Mouse (Mus musculus) lung, postnatal 0 days (tissue): ENCODE data around the gene Gm27021. TPM values are rescaled to one million over a fixed set of nuclear protein-coding genes. Genes with fewer than 3 reads are reported as not detected.

ENCODE experiments used
- ATAC-seq: fragments of 200-750 bp; cut with Nextera tagmentation; 2 replicates; pipeline ENCODE4 v1.8.0; 2017; ENCODE audit warnings: moderate library complexity
- DNase-seq: peaks from one replicate; pipeline ENCODE4 v3.0.0-alpha.2; 2016; ENCODE audit warnings: low spot score
- H3K27ac ChIP-seq: fragments of 300-500 bp; sonication (generic); 2 replicates; pipeline ENCODE4 v1.5.1; 2014; ENCODE audit warnings: antibody characterized with exemption, mild to moderate bottlenecking, low read length, mixed read lengths
- H3K27me3 ChIP-seq: fragments of 300-500 bp; sonication (generic); replicated peaks from 2 replicates; pipeline ENCODE4 v1.6.1; 2014; ENCODE audit warnings: low read length, mixed read lengths; ENCODE audit not compliant: insufficient read depth
- H3K36me3 ChIP-seq: fragments of 300-500 bp; sonication (generic); 2 replicates; pipeline ENCODE4 v1.6.1; 2014; ENCODE audit warnings: low read length, mixed read lengths; ENCODE audit not compliant: insufficient read depth
- H3K4me1 ChIP-seq: fragments of 300-500 bp; sonication (generic); 2 replicates; pipeline ENCODE4 v1.6.1; 2014; ENCODE audit warnings: antibody characterized with exemption, low read depth, low read length, mixed read lengths; ENCODE audit not compliant: insufficient read depth
- H3K4me2 ChIP-seq: fragments of 300-500 bp; sonication (generic); replicated peaks from 2 replicates; pipeline ENCODE4 v1.6.1; 2014; ENCODE audit warnings: low read depth, mild to moderate bottlenecking, low read length, moderate library complexity, mixed read lengths
- H3K4me3 ChIP-seq: fragments of 300-500 bp; sonication (generic); 2 replicates; pipeline ENCODE4 v1.5.1; 2014; ENCODE audit warnings: low read depth, low read length
- H3K9ac ChIP-seq: fragments of 300-500 bp; sonication (generic); replicated peaks from 2 replicates; pipeline ENCODE4 v1.6.1; 2014; ENCODE audit warnings: low read depth, mild to moderate bottlenecking
- H3K9me3 ChIP-seq: fragments of 300-500 bp; sonication (generic); 2 replicates; pipeline ENCODE4 v1.6.1; 2016; ENCODE audit warnings: low read length, mixed read lengths
- CTCF ChIP-seq: IDR thresholded peaks from 2 replicates; pipeline ENCODE4 v1.5.1; 2016; ENCODE audit warnings: antibody characterized with exemption, mild to moderate bottlenecking
- EP300 ChIP-seq: IDR thresholded peaks from 2 replicates; pipeline ENCODE4 v1.6.1; 2016; ENCODE audit warnings: antibody characterized with exemption, mild to moderate bottlenecking, control low read depth
- WGBS: fragments of 180-500 bp; shearing (Covaris S2); extraction: QIAGEN DNeasy Blood & Tissue Kit; methylation state at CpG from one replicate; pipeline ENCODE4 v1.1.7; 2014; 5-methylcytosine and 5-hydroxymethylcytosine counted together
- polyA plus RNA-seq: library from polyadenylated mRNA; unstranded; fragments of >200 nt; fragmentation: Nextera tagmentation; extraction: Ambion mirVana; gene quantifications from 2 replicates; pipeline ENCODE4 v1.2.1, GENCODE M21; 2015

The Gm27021 gene
- polyA plus RNA-seq, 1 experiment from 2014 or later: 1.3 TPM

DNA sequence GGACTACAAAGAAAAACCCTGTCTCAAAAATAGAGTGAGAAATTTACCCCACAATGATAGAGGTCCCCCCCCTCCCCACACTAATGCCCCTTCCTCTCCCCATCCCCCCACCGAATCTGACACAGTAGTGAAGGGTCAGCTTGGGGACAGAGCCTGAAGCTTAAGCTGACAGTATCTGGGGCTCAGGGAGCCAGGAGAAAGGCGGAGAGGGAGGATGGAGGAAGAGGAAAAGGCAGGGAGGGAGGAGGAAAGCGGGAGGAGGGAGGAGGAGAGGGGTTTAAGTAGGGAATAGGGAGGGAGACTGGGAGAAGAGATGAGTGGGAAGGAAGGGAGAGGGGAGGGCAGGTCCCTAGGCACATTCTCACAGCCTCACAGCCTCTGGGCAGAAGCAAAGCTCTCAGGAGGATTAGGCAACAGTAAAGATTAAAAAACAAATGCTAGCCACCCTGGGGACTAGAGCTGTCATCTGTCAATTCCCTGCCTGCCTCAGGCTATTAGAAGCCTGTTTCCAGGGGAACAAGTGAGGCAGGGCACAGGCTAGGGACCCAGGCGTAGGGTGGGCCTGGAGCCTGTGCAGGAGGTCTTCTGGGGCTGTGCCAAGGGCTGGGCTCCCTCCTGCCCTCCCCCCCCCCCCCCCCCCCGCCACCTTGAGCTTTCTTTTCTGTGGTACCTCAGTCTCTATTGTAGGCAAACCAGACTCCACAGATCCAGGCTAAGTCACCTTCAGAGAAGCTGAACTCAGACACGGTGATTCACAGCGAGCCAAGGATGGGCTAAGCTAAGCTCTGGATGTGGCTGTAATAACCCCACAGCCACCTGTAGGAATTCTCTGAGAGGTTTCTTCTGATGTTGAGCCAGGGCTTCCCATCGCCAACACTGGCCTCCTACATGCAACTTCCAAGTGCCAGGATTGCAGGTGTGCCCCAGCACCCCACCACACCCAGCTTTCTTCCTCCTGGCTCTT lies 50.9 kb downstream of the Gm27021 start:
- 56% methylated on average over 7 of the region's 8 CpGs for WGBS
- Histone ChIP-seq H3K27ac (no peak overlapping the region), H3K4me2 (no peak overlapping the region), H3K4me3 (no peak overlapping the region), H3K36me3 (no peaks in the 10 kb centered on the region), H3K9ac (no peak overlapping the region), H3K9me3 (no peaks in the 10 kb centered on the region), H3K4me1 (no peaks in the 10 kb centered on the region), H3K27me3 (no peaks in the 10 kb centered on the region)
- DNase-seq (peak; percentile 20), ATAC-seq (no peak)
- TF ChIP-seq EP300 (no peak), CTCF (no peak)

DNA sequence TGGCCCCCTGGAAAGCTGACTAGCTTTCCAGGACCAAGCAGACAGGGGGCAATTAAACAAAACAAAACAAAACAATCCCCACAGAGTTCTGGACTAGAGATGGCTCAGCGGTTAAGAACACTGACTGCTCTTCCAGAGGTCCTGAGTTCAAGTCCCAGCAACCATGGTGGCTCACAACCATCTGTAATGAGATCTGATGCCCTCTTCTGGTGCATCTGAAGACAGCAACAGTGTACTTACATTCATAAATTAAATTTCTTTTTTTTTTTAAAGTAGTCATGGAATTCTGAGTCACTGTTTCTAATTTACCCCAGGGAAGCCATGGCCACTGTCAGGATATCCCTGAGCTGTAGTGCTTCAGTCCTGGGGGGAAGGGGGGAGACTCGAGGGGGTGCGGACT lies 53.4 kb downstream of the Gm27021 start:
- Histone ChIP-seq H3K27me3 (no peaks in the 10 kb centered on the region), H3K9me3 (no peaks in the 10 kb centered on the region), H3K36me3 (no peaks in the 10 kb centered on the region), H3K4me2 (no peak overlapping the region), H3K27ac (no peak overlapping the region), H3K9ac (no peak overlapping the region), H3K4me1 (no peaks in the 10 kb centered on the region), H3K4me3 (no peak overlapping the region)
- TF ChIP-seq CTCF: no peak
- no peak for TF ChIP-seq EP300
- DNase-seq (no peak), ATAC-seq (no peak)
- 76% methylated on average over 3 of the region's 3 CpGs for WGBS

DNA sequence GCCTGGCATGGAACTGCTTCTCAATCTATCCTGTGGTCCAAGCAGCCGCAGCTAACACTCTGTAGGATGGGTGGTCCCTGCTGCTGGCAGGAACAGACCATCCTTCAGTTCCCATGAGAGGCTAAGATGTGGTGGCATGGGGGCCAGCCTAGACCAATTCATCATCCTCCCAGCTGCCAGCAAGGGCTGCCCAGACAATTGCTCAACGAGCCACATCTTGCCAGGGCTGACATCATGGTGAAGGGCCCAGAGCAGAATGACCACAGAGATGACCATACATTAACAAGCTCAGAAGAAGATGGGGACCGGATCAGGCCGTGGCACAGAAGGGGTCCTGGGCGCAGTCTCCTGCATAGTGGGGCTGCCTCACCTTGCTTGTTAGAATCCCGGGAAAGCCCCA lies 57.1 kb downstream of the Gm27021 start:
- H3K4me3 ChIP-seq: no peak overlapping the region
- no peaks in the 10 kb centered on the region for H3K9me3 ChIP-seq
- no peak for TF ChIP-seq CTCF
- H3K4me2 ChIP-seq: no peak overlapping the region
- H3K4me1 ChIP-seq: no peaks in the 10 kb centered on the region
- H3K27ac ChIP-seq: no peak overlapping the region
- H3K27me3 ChIP-seq: no peaks in the 10 kb centered on the region
- WGBS: 86% methylated on average over 6 of the region's 6 CpGs
- DNase-seq (no peak), ATAC-seq (no peak)
- no peaks in the 10 kb centered on the region for H3K36me3 ChIP-seq
- no peak overlapping the region for H3K9ac ChIP-seq

DNA sequence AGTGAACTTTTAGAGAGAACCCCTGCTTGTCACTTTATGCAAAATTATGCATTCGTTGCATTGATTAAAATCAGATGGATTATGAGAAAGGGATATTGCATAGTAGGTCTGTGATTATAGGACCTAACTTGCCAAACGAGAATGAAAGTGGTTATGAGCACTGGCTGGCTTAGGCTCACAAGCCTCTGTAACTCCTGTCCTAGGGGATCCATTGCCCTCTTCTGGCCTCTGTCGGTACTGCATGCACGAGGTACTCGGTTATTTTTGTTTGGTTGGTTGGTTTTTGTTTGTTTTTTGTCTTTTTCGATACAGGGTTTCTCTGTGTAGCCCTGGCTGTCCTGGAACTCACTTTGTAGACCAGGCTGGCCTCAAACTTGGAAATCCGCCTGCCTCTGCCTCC lies 60.0 kb downstream of the Gm27021 start:
- Histone ChIP-seq H3K27me3 (no peaks in the 10 kb centered on the region), H3K4me2 (0 out of 2 replicates have a peak overlapping the region, but pooled peaks have one; percentile 27), H3K4me3 (no peak overlapping the region), H3K27ac (no peak overlapping the region), H3K9ac (no peak overlapping the region), H3K4me1 (no peaks in the 10 kb centered on the region), H3K36me3 (no peaks in the 10 kb centered on the region), H3K9me3 (no peaks in the 10 kb centered on the region)
- TF ChIP-seq CTCF: peak; percentile 92
- TF ChIP-seq EP300: no peak
- ATAC-seq (no peak), DNase-seq (peak; percentile 77)
- 11% methylated on average over 7 of the region's 7 CpGs for WGBS

DNA sequence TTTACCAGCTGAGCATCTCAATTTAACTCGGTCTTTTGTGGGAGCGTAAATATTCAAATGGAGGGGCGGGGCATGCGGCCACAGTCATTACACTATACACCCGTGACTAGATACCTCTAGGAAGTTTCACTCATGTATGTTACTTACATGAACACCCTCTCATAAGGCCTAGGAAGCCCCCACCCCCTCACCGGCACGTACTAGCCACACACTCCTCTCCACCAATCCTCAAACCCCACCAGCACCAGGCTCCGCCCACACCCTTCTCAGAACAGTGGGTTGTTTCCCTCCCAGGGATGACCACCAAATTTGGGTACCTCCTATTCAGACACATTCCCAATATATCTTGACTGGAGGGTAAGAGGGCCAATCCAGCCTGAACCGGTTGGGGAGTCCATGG lies 60.4 kb downstream of the Gm27021 start:
- H3K4me2 ChIP-seq: no peak overlapping the region
- 80% methylated on average over 9 of the region's 9 CpGs for WGBS
- H3K9me3 ChIP-seq: no peaks in the 10 kb centered on the region
- no peaks in the 10 kb centered on the region for H3K27me3 ChIP-seq
- DNase-seq: no peak
- TF ChIP-seq EP300 (no peak), CTCF (no peak)
- no peak for ATAC-seq
- H3K27ac ChIP-seq: no peak overlapping the region
- H3K4me3 ChIP-seq: no peak overlapping the region
- no peaks in the 10 kb centered on the region for H3K4me1 ChIP-seq
- H3K9ac ChIP-seq: no peak overlapping the region
- no peaks in the 10 kb centered on the region for H3K36me3 ChIP-seq

DNA sequence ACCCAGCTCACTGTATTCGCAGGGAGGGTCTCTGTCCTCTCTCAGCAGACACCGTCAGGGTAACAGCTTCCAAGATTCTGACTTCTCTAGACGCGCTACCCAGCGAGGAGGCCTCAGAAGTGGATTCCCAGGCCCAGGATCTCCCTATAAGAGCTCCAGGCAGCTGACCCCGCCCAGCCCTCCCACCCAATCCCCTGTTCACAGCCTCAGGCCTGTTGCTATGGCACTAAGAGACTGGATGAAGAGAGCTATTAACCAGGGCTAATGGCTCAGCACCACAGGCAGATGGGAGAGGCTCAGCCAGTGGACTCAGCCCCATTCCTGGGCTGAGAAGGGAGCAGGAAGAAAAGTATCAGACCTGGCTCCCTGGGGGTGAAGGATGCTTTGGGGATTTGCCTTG lies 65.2 kb downstream of the Gm27021 start:
- ATAC-seq: no peak
- Histone ChIP-seq H3K36me3 (no peaks in the 10 kb centered on the region), H3K9me3 (no peaks in the 10 kb centered on the region), H3K9ac (no peak overlapping the region), H3K27me3 (no peaks in the 10 kb centered on the region), H3K4me1 (no peaks in the 10 kb centered on the region), H3K4me3 (no peak overlapping the region), H3K4me2 (no peak overlapping the region), H3K27ac (no peak overlapping the region)
- 39% methylated on average over 6 of the region's 6 CpGs for WGBS
- no peak for DNase-seq
- TF ChIP-seq CTCF (no peak), EP300 (no peak)
